Mouse (Mus musculus): ENCODE results near the gene Hhipl1. TPM values are rescaled to one million over a fixed set of nuclear protein-coding genes. Genes with fewer than 3 reads are reported as not detected.

The Hhipl1 gene
- total and polyA plus RNA-seq, 3 experiments: not detected

- no peaks in the 10 kb centered on the region; a peak in 1 of 4 replicates for H3K36me3 ChIP-seq (ENCODE audit: control insufficient read depth in 1 of 2, insufficient read depth in 2 of 2, low read length in 2 of 2)
- no peak overlapping the region for H3K27ac ChIP-seq (ENCODE audit: control insufficient read depth, low read depth, low read length)
- no peak overlapping the region for H3K9ac ChIP-seq (ENCODE audit: control insufficient read depth, low read depth, low read length, poor library complexity, severe bottlenecking)
- H3K9me3 ChIP-seq (replicated peaks; ENCODE audit: insufficient read depth, low read length): no peaks in the 10 kb centered on the region
- no peak overlapping the region for H3K4me3 ChIP-seq (ENCODE audit: control insufficient read depth in 1 of 2, insufficient read depth in 1 of 2, low read depth in 2 of 2, low read length in 2 of 2)
- H3K27me3 ChIP-seq (ENCODE audit: control insufficient read depth in 1 of 2, insufficient read depth in 2 of 2, low read length in 2 of 2): no peaks in the 10 kb centered on the region; a peak in 1 of 4 replicates
- H3K79me2 ChIP-seq (ENCODE audit: control insufficient read depth, insufficient read depth, low read length, poor library complexity): peaks cover 30% of the 10 kb centered on the region
- TF ChIP-seq ZC3H11A (IDR thresholded peaks at IDR 0.05; ENCODE audit: low read depth, low read length) (no peak), ZNF384 (IDR thresholded peaks at IDR 0.05; ENCODE audit: low read depth, low read length) (no peak), RAD21 (IDR thresholded peaks at IDR 0.05; ENCODE audit: low read depth, low read length) (no peak), POLR2AphosphoS2 (IDR thresholded peaks at IDR 0.05; ENCODE audit: low read length) (no peak), NRF1 (IDR thresholded peaks at IDR 0.05; ENCODE audit: insufficient read depth, low read depth, low read length, poor library complexity, severe bottlenecking) (no peak), TAL1 (IDR thresholded peaks at IDR 0.05; ENCODE audit: low read length) (no peak)
- DNase-seq (ENCODE audit: low read depth, low spot score): no peak
- peaks cover 0 to 11% of the 10 kb centered on the region in 2 experiments; a peak in 2 of 4 replicates for H3K4me1 ChIP-seq (ENCODE audit: control insufficient read depth in 1 of 2, insufficient read depth in 2 of 2, low read length in 2 of 2)
Observed at GRCm38 (mm10) chr12:108271351-108272142, 34.5 kb upstream of the Hhipl1 start.

- peaks cover 0 to 11% of the 10 kb centered on the region in 2 experiments; a peak in 2 of 4 replicates for H3K4me1 ChIP-seq (ENCODE audit: control insufficient read depth in 1 of 2, insufficient read depth in 2 of 2, low read length in 2 of 2)
- H3K27me3 ChIP-seq (ENCODE audit: control insufficient read depth in 1 of 2, insufficient read depth in 2 of 2, low read length in 2 of 2): no peaks in the 10 kb centered on the region; a peak in 1 of 4 replicates
- no peak overlapping the region for H3K9ac ChIP-seq (ENCODE audit: control insufficient read depth, low read depth, low read length, poor library complexity, severe bottlenecking)
- H3K4me3 ChIP-seq (ENCODE audit: control insufficient read depth in 1 of 2, insufficient read depth in 1 of 2, low read depth in 2 of 2, low read length in 2 of 2): no peak overlapping the region
- no peaks in the 10 kb centered on the region for H3K9me3 ChIP-seq (replicated peaks; ENCODE audit: insufficient read depth, low read length)
- TF ChIP-seq GABPA (IDR thresholded peaks at IDR 0.05; ENCODE audit: low read depth, low read length) (no peak), UBTF (IDR thresholded peaks at IDR 0.05; ENCODE audit: borderline replicate concordance, insufficient read depth, low read depth, low read length) (no peak), ELF1 (IDR thresholded peaks at IDR 0.05; ENCODE audit: low read depth, low read length) (no peak), TCF12 (IDR thresholded peaks at IDR 0.05; ENCODE audit: low read depth, low read length) (no peak), KAT2A (conservative IDR thresholded peaks at IDR 0.05; ENCODE audit: low read depth, low read length) (no peak), SIN3A (IDR thresholded peaks at IDR 0.05; ENCODE audit: low read length) (no peak), MXI1 (IDR thresholded peaks at IDR 0.05; ENCODE audit: low read depth, low read length) (no peak), POLR2AphosphoS2 (IDR thresholded peaks at IDR 0.05; ENCODE audit: low read length) (no peak), POLR2AphosphoS5 (IDR thresholded peaks at IDR 0.05; ENCODE audit: borderline replicate concordance, low read depth, low read length) (no peak), NELFE (IDR thresholded peaks at IDR 0.05; ENCODE audit: low read depth, low read length) (no peak), E2F4 (IDR thresholded peaks at IDR 0.05; ENCODE audit: borderline replicate concordance, low read depth, low read length) (no peak), CTCF (IDR thresholded peaks at IDR 0.05 in 2 of 3, conservative IDR thresholded peaks at IDR 0.05 in 1 of 3; ENCODE audit: control insufficient read depth in 1 of 3, insufficient read depth in 1 of 3, low read depth in 2 of 3, low read length in 3 of 3, poor library complexity in 1 of 3, severe bottlenecking in 1 of 3) (no peak), GATA1 (IDR thresholded peaks at IDR 0.05; ENCODE audit: low read depth, low read length) (no peak), MEF2A (IDR thresholded peaks at IDR 0.05; ENCODE audit: extremely low read depth, insufficient replicate concordance, low read depth, low read length, poor library complexity, severe bottlenecking) (no peak), CHD1 (IDR thresholded peaks at IDR 0.05; ENCODE audit: low read depth, low read length) (no peak), ZMIZ1 (IDR thresholded peaks at IDR 0.05; ENCODE audit: low read depth, low read length) (no peak), TAL1 (IDR thresholded peaks at IDR 0.05; ENCODE audit: low read length) (no peak), CHD2 (IDR thresholded peaks at IDR 0.05; ENCODE audit: low read length) (no peak), ETS1 (IDR thresholded peaks at IDR 0.05; ENCODE audit: low read depth, low read length) (no peak), ZNF384 (IDR thresholded peaks at IDR 0.05; ENCODE audit: low read depth, low read length) (no peak)
- no peaks in the 10 kb centered on the region; a peak in 1 of 4 replicates for H3K36me3 ChIP-seq (ENCODE audit: control insufficient read depth in 1 of 2, insufficient read depth in 2 of 2, low read length in 2 of 2)
- H3K79me2 ChIP-seq (ENCODE audit: control insufficient read depth, insufficient read depth, low read length, poor library complexity): peaks cover 30% of the 10 kb centered on the region
- no peak for DNase-seq (ENCODE audit: low read depth, low spot score)
- no peak overlapping the region for H3K27ac ChIP-seq (ENCODE audit: control insufficient read depth, low read depth, low read length)
Observed at GRCm38 (mm10) chr12:108272143-108272635, 33.9 kb upstream of the Hhipl1 start.

Measured in MEL (cell line).